Mouse (Mus musculus) hindbrain, embryonic 10.5 days (tissue): Measurements from ENCODE around the gene Tmem201. TPM values are rescaled to one million over a fixed set of nuclear protein-coding genes. Genes with fewer than 3 reads are reported as not detected.
"Not testable (repeated sequence)": the region's sequence is repeated elsewhere in the genome, so short reads cannot be mapped to it uniquely, and the experiment has no call there.

Experiments
- DNase-seq: peaks from one replicate; pipeline ENCODE4 v3.0.0-alpha.2; 2017; ENCODE audit warnings: low spot score
- H3K27ac ChIP-seq: fragments of 300-500 bp; sonication (generic); 2 replicates; pipeline ENCODE4 v1.5.1; 2016; ENCODE audit warnings: mild to moderate bottlenecking, moderate library complexity
- H3K27me3 ChIP-seq: fragments of 300-500 bp; sonication (generic); 2 replicates; pipeline ENCODE4 v1.6.1; 2016; ENCODE audit warnings: mild to moderate bottlenecking; ENCODE audit not compliant: poor library complexity, insufficient read depth, severe bottlenecking
- H3K36me3 ChIP-seq: fragments of 300-500 bp; sonication (generic); 2 replicates; pipeline ENCODE4 v1.6.1; 2016; ENCODE audit warnings: mild to moderate bottlenecking, moderate library complexity
- H3K4me1 ChIP-seq: fragments of 300-500 bp; sonication (generic); replicated peaks from 2 replicates; pipeline ENCODE4 v1.6.1; 2016; ENCODE audit warnings: mild to moderate bottlenecking
- H3K4me3 ChIP-seq: fragments of 300-500 bp; sonication (generic); 2 replicates; pipeline ENCODE4 v1.5.1; 2016; ENCODE audit warnings: mild to moderate bottlenecking, moderate library complexity
- H3K9me3 ChIP-seq: fragments of 300-500 bp; sonication (generic); 2 replicates; pipeline ENCODE4 v1.6.1; 2016; ENCODE audit warnings: mild to moderate bottlenecking, moderate library complexity
- WGBS: fragments of 180-500 bp; shearing (Covaris S2); methylation state at CpG from one replicate; pipeline ENCODE4 v1.1.7; 2016; 5-methylcytosine and 5-hydroxymethylcytosine counted together
- polyA plus RNA-seq: library from polyadenylated mRNA; unstranded; fragments of >200 nt; fragmentation: Nextera tagmentation; extraction: Ambion mirVana; gene quantifications from 2 replicates; pipeline ENCODE4 v1.2.1, GENCODE M21; 2016

Gene Tmem201
- polyA plus RNA-seq, 1 experiment from 2014 or later = 44.4 TPM

DNA sequence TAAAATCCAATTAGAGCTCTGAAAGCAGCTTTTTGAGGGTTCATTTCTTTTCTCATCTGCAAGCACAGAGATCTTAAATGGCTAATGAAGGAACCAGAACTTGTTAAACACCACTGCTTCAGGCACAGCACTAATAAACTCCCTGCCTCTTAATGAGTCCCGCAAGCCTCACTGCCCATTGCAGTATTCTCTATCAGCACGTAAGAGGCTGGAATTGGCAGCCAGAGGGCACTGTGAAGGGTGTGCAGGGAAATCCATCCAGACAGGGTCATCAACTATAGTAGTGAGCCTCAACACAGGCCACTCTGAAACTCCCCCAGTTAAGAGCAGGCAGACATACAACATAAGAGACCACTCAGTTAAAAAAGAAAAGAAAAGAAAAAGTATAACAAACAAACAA lies 34.5 kb upstream of the Tmem201 start:
- 22% methylated on average over 2 of the region's 2 CpGs for WGBS
- peaks cover 25% of the 10 kb centered on the region for H3K27me3 ChIP-seq
- H3K4me3 ChIP-seq = peak overlapping the region; percentile 88; the same call in 1 of the 2 replicates

GRCm38 (mm10) chr4:149765201-149765600 lies 27.4 kb upstream of the Tmem201 start:
- Histone ChIP-seq H3K27ac (no peak overlapping the region), H3K4me3 (no peak overlapping the region), H3K27me3 (no peaks in the 10 kb centered on the region), H3K4me1 (no peaks in the 10 kb centered on the region), H3K9me3 (no peaks in the 10 kb centered on the region), H3K36me3 (peaks cover 26% of the 10 kb centered on the region)
- WGBS = 92% methylated on average over 5 of the region's 5 CpGs
- DNase-seq = no peak

More for the DNA sequence above, 34.5 kb upstream of the Tmem201 start:
- H3K27ac ChIP-seq = no peak overlapping the region
- no peaks in the 10 kb centered on the region for H3K9me3 ChIP-seq
- peaks cover 38% of the 10 kb centered on the region for H3K4me1 ChIP-seq
- H3K36me3 ChIP-seq = no peaks in the 10 kb centered on the region
- DNase-seq = no peak

- DNase-seq = no peak
- H3K27ac ChIP-seq = no peak overlapping the region
- no peaks in the 10 kb centered on the region for H3K27me3 ChIP-seq
- peaks cover 42% of the 10 kb centered on the region for H3K36me3 ChIP-seq
- no peaks in the 10 kb centered on the region for H3K4me1 ChIP-seq
- no peak overlapping the region for H3K4me3 ChIP-seq
- no peaks in the 10 kb centered on the region for H3K9me3 ChIP-seq
- WGBS = 91% methylated on average over 2 of the region's 2 CpGs
Observed at GRCm38 (mm10) chr4:149763335-149763734, 25.5 kb upstream of the Tmem201 start.

DNA sequence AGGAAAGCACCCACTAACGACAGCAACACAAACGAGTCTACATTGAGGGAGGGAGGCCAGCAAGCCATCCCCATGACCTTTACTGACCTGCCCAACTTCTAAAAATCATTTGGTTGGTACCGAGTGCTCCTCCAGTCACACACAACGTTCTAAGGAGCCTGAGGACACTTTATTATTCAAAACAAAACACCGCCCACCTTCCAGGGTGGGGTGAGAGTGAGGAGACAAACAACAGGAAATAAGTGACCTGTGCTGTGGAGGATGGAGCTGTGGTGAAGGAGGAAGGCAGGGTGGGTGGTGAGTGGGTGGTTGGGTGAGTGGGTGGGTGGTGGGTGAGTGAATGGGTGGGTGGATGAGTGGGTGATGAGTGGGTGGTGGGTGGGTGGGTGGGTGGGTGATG lies 21.7 kb upstream of the Tmem201 start:
- DNase-seq = no peak
- WGBS = 73% methylated on average over 5 of the region's 5 CpGs
- H3K4me1 ChIP-seq = no peaks in the 10 kb centered on the region
- H3K36me3 ChIP-seq = peaks cover 58% of the 10 kb centered on the region
- H3K4me3 ChIP-seq = no peak overlapping the region
- H3K9me3 ChIP-seq = no peaks in the 10 kb centered on the region
- no peaks in the 10 kb centered on the region for H3K27me3 ChIP-seq
- no peak overlapping the region for H3K27ac ChIP-seq

- H3K4me1 ChIP-seq = no peaks in the 10 kb centered on the region
- no peak overlapping the region for H3K27ac ChIP-seq
- no peaks in the 10 kb centered on the region for H3K27me3 ChIP-seq
- no peaks in the 10 kb centered on the region for H3K9me3 ChIP-seq
- H3K36me3 ChIP-seq = peaks cover 66% of the 10 kb centered on the region
- no peak for DNase-seq
- WGBS = 89% methylated on average over 6 of the region's 6 CpGs
- H3K4me3 ChIP-seq = no peak overlapping the region
Observed at GRCm38 (mm10) chr4:149758423-149758822, 20.6 kb upstream of the Tmem201 start.

- H3K27ac ChIP-seq, DNase-seq, H3K27me3 ChIP-seq, H3K4me3 ChIP-seq, H3K9me3 ChIP-seq: not testable (repeated sequence)
- Histone ChIP-seq H3K4me1 (peaks cover 12% of the 10 kb centered on the region), H3K36me3 (peaks cover 56% of the 10 kb centered on the region)
- 92% methylated on average over 7 of the region's 7 CpGs for WGBS
Observed at GRCm38 (mm10) chr4:149756546-149756945, 18.7 kb upstream of the Tmem201 start.

GRCm38 (mm10) chr4:149752836-149753235 lies 15.0 kb upstream of the Tmem201 start:
- Histone ChIP-seq H3K4me1 (peaks cover 37% of the 10 kb centered on the region), H3K9me3 (no peaks in the 10 kb centered on the region), H3K27ac (no peak overlapping the region), H3K36me3 (peaks cover 38% of the 10 kb centered on the region), H3K27me3 (no peaks in the 10 kb centered on the region), H3K4me3 (no peak overlapping the region)
- DNase-seq = no peak
- 79% methylated on average over 3 of the region's 3 CpGs for WGBS

GRCm38 (mm10) chr4:149752124-149752799 lies 14.4 kb upstream of the Tmem201 start:
- Histone ChIP-seq H3K4me1 (peaks cover 37% of the 10 kb centered on the region), H3K27ac (0 out of 2 replicates have a peak overlapping the region, but pooled peaks have one; percentile 13), H3K36me3 (peaks cover 34% of the 10 kb centered on the region), H3K4me3 (no peak overlapping the region), H3K27me3 (no peaks in the 10 kb centered on the region), H3K9me3 (no peaks in the 10 kb centered on the region)
- 27% methylated on average over 17 of the region's 17 CpGs for WGBS
- DNase-seq = peak; percentile 67

DNA sequence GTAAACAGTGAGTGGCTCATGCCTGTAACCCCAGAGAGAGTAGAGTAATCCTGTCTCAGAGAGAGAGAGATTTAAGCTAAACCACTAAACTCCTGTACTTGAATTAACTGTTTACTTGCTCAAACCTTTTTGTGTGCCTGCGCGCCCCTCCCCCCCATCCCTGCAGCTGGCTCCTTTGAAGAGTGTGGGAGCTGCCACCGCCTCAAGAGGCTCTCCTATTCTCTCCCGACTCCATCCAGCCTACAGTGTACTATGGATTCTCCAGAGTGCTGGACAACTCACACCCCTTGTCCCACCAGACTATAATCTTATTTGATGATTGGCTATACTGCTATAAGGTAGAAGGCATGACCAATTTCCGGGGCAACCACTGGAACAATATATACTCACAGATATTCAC lies 12.8 kb upstream of the Tmem201 start:
- Histone ChIP-seq H3K36me3 (peaks cover 29% of the 10 kb centered on the region), H3K9me3 (no peaks in the 10 kb centered on the region), H3K27ac (peak overlapping the region; percentile 35; the same call in 1 of the 2 replicates), H3K4me1 (peaks cover 37% of the 10 kb centered on the region), H3K4me3 (no peak overlapping the region), H3K27me3 (no peaks in the 10 kb centered on the region)
- no peak for DNase-seq
- 43% methylated on average over 5 of the region's 5 CpGs for WGBS

DNA sequence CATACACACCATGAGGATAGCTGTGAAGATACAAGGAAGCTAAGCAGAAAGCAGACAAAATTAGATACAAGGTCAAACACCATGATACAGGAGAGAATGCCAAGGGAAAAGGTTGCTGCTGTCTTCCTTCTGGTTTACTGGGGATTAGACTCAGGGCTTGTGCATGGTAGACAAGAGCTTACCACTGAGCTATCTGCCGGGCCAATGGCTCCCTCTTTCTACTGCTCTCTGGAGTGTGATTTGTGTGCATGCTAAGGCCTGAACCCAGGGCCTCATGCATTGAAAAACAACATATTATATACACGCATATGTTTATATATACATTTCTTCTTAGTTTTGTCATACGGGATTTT lies 11.8 kb upstream of the Tmem201 start:
- H3K27me3 ChIP-seq, H3K4me3 ChIP-seq, DNase-seq, H3K9me3 ChIP-seq, H3K27ac ChIP-seq: not testable (repeated sequence)
- Histone ChIP-seq H3K36me3 (peaks cover 35% of the 10 kb centered on the region), H3K4me1 (peaks cover 37% of the 10 kb centered on the region)
- whole genome bisulfite sequencing = 96% methylated on average over 3 of the region's 3 CpGs

DNA sequence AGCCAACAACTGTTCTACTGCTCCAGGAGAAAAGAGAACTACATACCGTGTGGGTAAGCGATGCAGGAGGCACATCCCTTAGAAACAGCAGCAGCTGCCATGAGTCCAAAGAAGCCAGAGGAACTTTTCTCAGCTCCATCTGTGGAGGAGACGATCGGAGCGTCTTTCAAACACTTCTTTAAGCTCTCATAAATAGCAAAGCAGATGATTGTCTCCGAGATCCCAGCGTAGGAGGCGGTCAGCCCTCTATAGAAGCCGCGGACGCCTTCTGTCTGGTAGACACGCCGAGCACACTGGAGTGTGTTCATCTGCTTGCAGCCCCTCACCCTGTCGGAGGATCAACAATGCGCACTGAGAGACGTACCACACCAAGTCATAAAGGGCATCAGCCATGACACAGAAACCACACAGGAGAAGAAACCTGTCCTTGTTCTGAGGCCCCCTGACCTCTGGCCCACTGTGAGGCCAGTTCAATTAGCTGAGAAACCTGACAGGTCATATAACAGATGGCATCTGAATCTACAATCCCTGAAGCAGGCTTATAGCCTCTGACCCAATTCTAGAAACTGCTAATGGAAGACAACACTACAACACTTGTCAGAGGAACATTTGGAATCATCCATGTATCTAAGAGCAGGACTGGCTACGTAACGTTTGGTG lies 11.3 kb upstream of the Tmem201 start:
- Histone ChIP-seq H3K27ac (no peak overlapping the region), H3K4me1 (peaks cover 37% of the 10 kb centered on the region), H3K27me3 (no peaks in the 10 kb centered on the region), H3K9me3 (no peaks in the 10 kb centered on the region), H3K36me3 (peaks cover 35% of the 10 kb centered on the region), H3K4me3 (no peak overlapping the region)
- no peak for DNase-seq
- WGBS = 84% methylated on average over 18 of the region's 18 CpGs

- 82% methylated on average over 7 of the region's 7 CpGs for WGBS
- Histone ChIP-seq H3K36me3 (peaks cover 54% of the 10 kb centered on the region), H3K27ac (no peak overlapping the region), H3K4me3 (no peak overlapping the region), H3K27me3 (no peaks in the 10 kb centered on the region), H3K9me3 (no peaks in the 10 kb centered on the region), H3K4me1 (peaks cover 9% of the 10 kb centered on the region)
- DNase-seq = no peak
Observed at GRCm38 (mm10) chr4:149744119-149744518, 6.3 kb upstream of the Tmem201 start.

DNA sequence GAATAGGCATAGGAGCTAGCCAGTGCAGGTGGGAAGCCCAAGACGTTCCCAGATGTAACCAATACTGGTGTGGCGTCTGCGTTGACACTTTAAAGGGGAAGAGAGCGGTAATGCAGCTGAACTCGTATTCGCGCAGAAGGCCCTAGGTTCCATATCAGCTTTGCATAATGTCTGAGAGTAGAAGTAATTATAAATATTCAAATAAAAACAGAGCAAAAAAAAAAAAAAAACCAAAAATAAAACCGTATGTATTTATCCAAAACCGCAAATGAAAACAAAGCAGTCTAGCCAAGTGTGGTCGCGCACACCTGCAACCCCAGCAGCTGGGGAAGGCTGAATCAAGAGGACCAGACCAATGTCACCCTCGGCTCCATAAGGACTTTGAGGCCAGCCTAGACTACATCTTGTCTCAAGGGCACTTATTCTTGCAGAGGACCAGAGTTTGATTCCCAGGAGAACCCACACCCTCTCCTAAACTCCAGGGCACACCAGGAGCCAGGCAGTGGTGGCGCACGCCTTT lies 4.2 kb upstream of the Tmem201 start:
- 94% methylated on average over 14 of the region's 14 CpGs for WGBS
- Histone ChIP-seq H3K9me3 (no peaks in the 10 kb centered on the region), H3K4me1 (peaks cover 16% of the 10 kb centered on the region), H3K36me3 (peaks cover 47% of the 10 kb centered on the region), H3K27me3 (no peaks in the 10 kb centered on the region; the same call in 1 of the 2 replicates), H3K27ac (no peak overlapping the region), H3K4me3 (no peak overlapping the region)
- DNase-seq = no peak
